Mouse (Mus musculus): Measurements from ENCODE around the gene Kpna3. TPM values are rescaled to one million over a fixed set of nuclear protein-coding genes. Genes with fewer than 3 reads are reported as not detected.
"Not testable (repeated sequence)": the region's sequence is repeated elsewhere in the genome, so short reads cannot be mapped to it uniquely, and the experiment has no call there.

Gene Kpna3
- total RNA-seq, 1 experiment, result 38.0 TPM

DNA sequence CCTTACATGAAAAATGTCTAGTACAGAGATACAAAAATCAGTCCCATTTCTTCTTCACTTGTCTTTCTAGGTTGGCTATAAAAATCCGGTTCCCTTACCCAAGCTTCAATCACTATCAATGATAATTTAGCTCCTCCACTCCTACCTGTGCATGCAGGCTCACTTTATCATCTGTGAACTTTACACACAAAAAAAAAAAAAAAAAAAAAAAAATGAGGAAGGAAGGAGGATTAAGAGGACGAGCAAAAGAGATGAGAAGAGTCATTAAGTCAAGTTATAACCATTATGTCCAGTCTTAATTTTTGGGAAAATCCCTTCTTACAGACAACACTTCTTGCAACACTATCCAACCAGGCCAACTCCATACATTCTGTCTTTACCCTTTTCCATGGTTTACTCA, 2.8 kb downstream of the Kpna3 start:
- no peak overlapping the region for H3K4me3 ChIP-seq (ENCODE audit: insufficient read depth in 1 of 2, low read depth in 1 of 2, low read length in 2 of 2, poor library complexity in 1 of 2, severe bottlenecking in 1 of 2)
- H3K27ac ChIP-seq (ENCODE audit: insufficient read depth, low read depth, low read length, poor library complexity, severe bottlenecking), result no peak overlapping the region
- DNase-seq (ENCODE audit: low read depth, low spot score), result no peak
- TF ChIP-seq MAFK (IDR thresholded peaks at IDR 0.05; ENCODE audit: insufficient read depth, low read depth, low read length) (no peak), ZC3H11A (IDR thresholded peaks at IDR 0.05; ENCODE audit: borderline replicate concordance, low read depth, low read length) (no peak), HCFC1 (IDR thresholded peaks at IDR 0.05; ENCODE audit: borderline replicate concordance, insufficient read depth, low read length) (no peak), CHD2 (IDR thresholded peaks at IDR 0.05; ENCODE audit: low read depth, low read length) (no peak), ZNF384 (IDR thresholded peaks at IDR 0.05; ENCODE audit: low read depth, low read length) (no peak)
- H3K4me1 ChIP-seq (ENCODE audit: control insufficient read depth in 2 of 2, insufficient read depth in 2 of 2, low read length in 2 of 2, poor library complexity in 1 of 2), result peaks cover 3 to 6% of the 10 kb centered on the region in 2 experiments; a peak in 3 of 4 replicates
- H3K9ac ChIP-seq (ENCODE audit: insufficient read depth, low read depth, low read length, poor library complexity, severe bottlenecking), result no peak overlapping the region
- in situ Hi-C loops (cut with MboI; ENCODE audit: low sequenced_read_pairs in 2 of 2, unreplicated experiment in 2 of 2), result no loop called here
- H3K36me3 ChIP-seq (ENCODE audit: control insufficient read depth, insufficient read depth, low read length, poor library complexity, severe bottlenecking), result no peaks in the 10 kb centered on the region
- no peaks in the 10 kb centered on the region for H3K9me3 ChIP-seq (ENCODE audit: control insufficient read depth, insufficient read depth, low read depth, low read length)

DNA sequence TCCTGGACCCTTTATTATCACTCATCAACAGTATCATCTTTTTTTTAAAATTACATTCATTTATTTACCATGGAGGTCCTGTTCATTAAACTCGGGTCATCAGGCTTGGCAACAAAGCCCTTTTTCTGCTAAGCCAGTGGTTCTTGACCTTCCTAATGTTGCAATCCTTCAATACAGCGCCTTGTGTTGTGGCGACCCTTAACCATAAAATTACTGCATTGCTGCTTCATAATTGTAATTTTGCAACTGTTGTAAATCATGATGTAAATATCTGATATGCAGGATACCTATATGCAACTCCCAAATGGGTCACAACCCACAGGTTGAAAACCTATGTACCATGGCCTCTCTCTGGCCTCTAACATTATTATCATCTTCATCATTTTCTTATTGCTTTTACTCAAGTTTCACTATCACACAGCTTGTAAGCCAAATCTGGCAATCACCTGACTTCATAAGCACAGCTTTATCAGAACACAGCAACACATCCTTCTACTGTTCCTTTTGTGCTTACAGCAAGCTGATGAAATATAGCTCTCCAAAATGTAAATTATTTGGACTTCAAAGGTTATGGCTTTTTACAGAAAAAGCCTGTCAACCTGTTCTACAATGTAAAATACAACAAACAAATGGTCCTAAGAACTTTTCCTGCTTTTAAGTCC, 11.4 kb downstream of the Kpna3 start:
- Histone ChIP-seq H3K9me3 (ENCODE audit: control insufficient read depth, insufficient read depth, low read depth, low read length) (no peaks in the 10 kb centered on the region), H3K27ac (ENCODE audit: insufficient read depth, low read depth, low read length, poor library complexity, severe bottlenecking) (no peak overlapping the region), H3K4me1 (ENCODE audit: control insufficient read depth in 2 of 2, insufficient read depth in 2 of 2, low read length in 2 of 2, poor library complexity in 1 of 2) (peaks cover 3 to 11% of the 10 kb centered on the region in 2 experiments; a peak in 3 of 4 replicates), H3K36me3 (ENCODE audit: control insufficient read depth, insufficient read depth, low read length, poor library complexity, severe bottlenecking) (peaks cover 2% of the 10 kb centered on the region; the same call in 1 of the 2 replicates), H3K4me3 (ENCODE audit: insufficient read depth in 1 of 2, low read depth in 1 of 2, low read length in 2 of 2, poor library complexity in 1 of 2, severe bottlenecking in 1 of 2) (no peak overlapping the region), H3K9ac (ENCODE audit: insufficient read depth, low read depth, low read length, poor library complexity, severe bottlenecking) (no peak overlapping the region)
- TF ChIP-seq CHD2 (IDR thresholded peaks at IDR 0.05; ENCODE audit: low read depth, low read length), result no peak
- TF ChIP-seq HCFC1 (IDR thresholded peaks at IDR 0.05; ENCODE audit: borderline replicate concordance, insufficient read depth, low read length), result no peak
- no peak for TF ChIP-seq ZC3H11A (IDR thresholded peaks at IDR 0.05; ENCODE audit: borderline replicate concordance, low read depth, low read length)
- no peak for TF ChIP-seq MAFK (IDR thresholded peaks at IDR 0.05; ENCODE audit: insufficient read depth, low read depth, low read length)
- TF ChIP-seq ZNF384 (IDR thresholded peaks at IDR 0.05; ENCODE audit: low read depth, low read length), result no peak
- in situ Hi-C loops (cut with MboI; ENCODE audit: low sequenced_read_pairs in 2 of 2, unreplicated experiment in 2 of 2), result no loop called here
- no peak for DNase-seq (ENCODE audit: low read depth, low spot score)

DNA sequence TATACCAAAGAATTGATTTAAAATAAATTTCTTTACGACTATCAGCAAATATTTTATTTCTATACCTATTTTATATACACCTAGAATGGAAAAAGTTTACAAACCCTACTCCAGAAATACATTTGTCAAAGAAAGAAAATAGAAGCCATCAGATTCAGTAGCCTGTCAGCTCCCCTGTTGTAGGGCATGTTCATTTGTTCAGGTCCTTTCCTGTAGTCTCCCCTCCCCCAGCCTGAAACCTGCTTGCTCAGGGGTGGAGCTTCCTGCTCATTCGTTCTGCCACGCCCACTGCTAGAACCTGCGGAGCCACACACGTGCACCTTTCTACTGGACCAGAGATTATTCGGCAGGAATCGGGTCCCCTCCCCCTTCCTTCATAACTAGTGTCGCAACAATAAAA, 12.6 kb downstream of the Kpna3 start:
- H3K9me3 ChIP-seq (ENCODE audit: control insufficient read depth, insufficient read depth, low read depth, low read length); in situ Hi-C loops (cut with MboI; ENCODE audit: low sequenced_read_pairs in 2 of 2, unreplicated experiment in 2 of 2); H3K36me3 ChIP-seq (ENCODE audit: control insufficient read depth, insufficient read depth, low read length, poor library complexity, severe bottlenecking); H3K27ac ChIP-seq (ENCODE audit: insufficient read depth, low read depth, low read length, poor library complexity, severe bottlenecking); H3K9ac ChIP-seq (ENCODE audit: insufficient read depth, low read depth, low read length, poor library complexity, severe bottlenecking); H3K4me3 ChIP-seq (ENCODE audit: insufficient read depth in 1 of 2, low read depth in 1 of 2, low read length in 2 of 2, poor library complexity in 1 of 2, severe bottlenecking in 1 of 2): not testable (repeated sequence)
- peak; percentile 19 for DNase-seq (ENCODE audit: low read depth, low spot score)
- peaks cover 2 to 11% of the 10 kb centered on the region in 2 experiments; a peak in 2 of 4 replicates for H3K4me1 ChIP-seq (ENCODE audit: control insufficient read depth in 2 of 2, insufficient read depth in 2 of 2, low read length in 2 of 2, poor library complexity in 1 of 2)

DNA sequence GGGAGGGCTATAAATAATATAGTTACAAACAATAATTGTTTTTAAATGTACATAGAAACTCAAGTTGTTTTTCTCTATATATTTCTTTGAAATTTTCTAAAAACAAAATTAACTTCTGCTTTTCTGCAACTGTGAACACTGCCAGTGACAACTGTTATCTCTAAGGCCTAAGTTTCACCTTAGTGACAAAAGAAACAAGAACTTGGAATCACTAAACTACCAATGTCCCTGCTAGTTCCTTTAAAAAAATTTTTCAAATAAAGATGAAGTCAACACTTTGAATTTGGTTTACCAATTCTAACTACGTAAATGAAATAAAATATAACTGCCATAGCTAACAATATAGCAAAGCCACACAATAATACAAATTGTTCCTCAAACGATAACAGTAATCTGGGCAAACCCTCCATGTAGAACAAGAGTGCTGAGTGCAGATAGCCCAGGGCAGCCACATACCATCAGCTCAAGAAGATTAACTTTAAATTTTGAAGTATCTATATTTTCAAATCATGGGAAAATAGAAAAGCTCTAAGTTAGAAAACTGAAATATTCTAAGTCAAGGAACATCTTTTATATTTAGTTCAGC, 14.5 kb downstream of the Kpna3 start:
- Histone ChIP-seq H3K27ac (ENCODE audit: insufficient read depth, low read depth, low read length, poor library complexity, severe bottlenecking) (no peak overlapping the region), H3K9ac (ENCODE audit: insufficient read depth, low read depth, low read length, poor library complexity, severe bottlenecking) (no peak overlapping the region), H3K4me3 (ENCODE audit: insufficient read depth in 1 of 2, low read depth in 1 of 2, low read length in 2 of 2, poor library complexity in 1 of 2, severe bottlenecking in 1 of 2) (no peak overlapping the region), H3K4me1 (ENCODE audit: control insufficient read depth in 2 of 2, insufficient read depth in 2 of 2, low read length in 2 of 2, poor library complexity in 1 of 2) (peaks cover 2 to 11% of the 10 kb centered on the region in 2 experiments; a peak in 2 of 4 replicates), H3K9me3 (ENCODE audit: control insufficient read depth, insufficient read depth, low read depth, low read length) (no peaks in the 10 kb centered on the region), H3K36me3 (ENCODE audit: control insufficient read depth, insufficient read depth, low read length, poor library complexity, severe bottlenecking) (no peaks in the 10 kb centered on the region)
- TF ChIP-seq CHD2 (IDR thresholded peaks at IDR 0.05; ENCODE audit: low read depth, low read length) (no peak), ZNF384 (IDR thresholded peaks at IDR 0.05; ENCODE audit: low read depth, low read length) (no peak), HCFC1 (IDR thresholded peaks at IDR 0.05; ENCODE audit: borderline replicate concordance, insufficient read depth, low read length) (no peak), ZC3H11A (IDR thresholded peaks at IDR 0.05; ENCODE audit: borderline replicate concordance, low read depth, low read length) (no peak), MAFK (IDR thresholded peaks at IDR 0.05; ENCODE audit: insufficient read depth, low read depth, low read length) (no peak)
- DNase-seq (ENCODE audit: low read depth, low spot score), result no peak
- in situ Hi-C loops (cut with MboI; ENCODE audit: low sequenced_read_pairs in 2 of 2, unreplicated experiment in 2 of 2), result no loop called here
